Mouse (Mus musculus): ENCODE measurements at regions not wholly inside any gene's neighbourhood (a gene's known extent, or its start where the extent isn't known, plus 50 kb on each side); places are given as distances from the start of the nearest gene placed in this dataset.

DNA sequence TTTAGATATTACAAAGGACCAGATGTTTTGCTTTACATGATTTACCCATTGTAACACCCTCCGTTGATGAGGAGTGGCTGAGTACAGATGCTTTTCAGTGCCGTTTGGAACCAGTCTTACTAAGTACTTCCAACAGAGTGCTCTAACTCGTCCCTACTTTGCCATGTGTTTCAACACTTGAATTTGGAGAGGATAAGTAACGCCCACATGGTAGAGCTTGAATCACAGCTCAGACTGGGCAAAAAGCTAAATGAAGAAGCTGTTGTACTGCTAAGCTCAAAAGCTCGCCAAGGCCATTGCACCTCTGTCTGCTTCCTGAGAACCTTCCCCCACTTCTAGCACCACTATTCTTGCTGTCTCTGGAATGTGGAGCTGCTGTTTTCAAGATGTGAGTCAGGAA is 471.1 kb downstream of the Nfib start:
- no peak overlapping the region for H3K4me3 ChIP-seq (ENCODE audit: low read depth, low read length)
- DNase-seq (peak; percentile 20), ATAC-seq (peak; percentile 34; the same call in 1 of the 2 replicates)
- H3K36me3 ChIP-seq (ENCODE audit: insufficient read depth) = no peaks in the 10 kb centered on the region
- no peaks in the 10 kb centered on the region for H3K27me3 ChIP-seq (ENCODE audit: insufficient read depth, low read length)
- no peak for TF ChIP-seq CTCF (IDR thresholded peaks at IDR 0.05; ENCODE audit: low read depth)
- H3K4me1 ChIP-seq (ENCODE audit: insufficient read depth) = no peaks in the 10 kb centered on the region
- H3K9me3 ChIP-seq (ENCODE audit: low read length) = no peaks in the 10 kb centered on the region
- H3K9ac ChIP-seq = no peak overlapping the region
- no peak overlapping the region for H3K27ac ChIP-seq (ENCODE audit: low read depth, low read length)
- no peak overlapping the region for H3K4me2 ChIP-seq (ENCODE audit: low read depth)
- WGBS = 71% methylated on average over 5 of the region's 5 CpGs

DNA sequence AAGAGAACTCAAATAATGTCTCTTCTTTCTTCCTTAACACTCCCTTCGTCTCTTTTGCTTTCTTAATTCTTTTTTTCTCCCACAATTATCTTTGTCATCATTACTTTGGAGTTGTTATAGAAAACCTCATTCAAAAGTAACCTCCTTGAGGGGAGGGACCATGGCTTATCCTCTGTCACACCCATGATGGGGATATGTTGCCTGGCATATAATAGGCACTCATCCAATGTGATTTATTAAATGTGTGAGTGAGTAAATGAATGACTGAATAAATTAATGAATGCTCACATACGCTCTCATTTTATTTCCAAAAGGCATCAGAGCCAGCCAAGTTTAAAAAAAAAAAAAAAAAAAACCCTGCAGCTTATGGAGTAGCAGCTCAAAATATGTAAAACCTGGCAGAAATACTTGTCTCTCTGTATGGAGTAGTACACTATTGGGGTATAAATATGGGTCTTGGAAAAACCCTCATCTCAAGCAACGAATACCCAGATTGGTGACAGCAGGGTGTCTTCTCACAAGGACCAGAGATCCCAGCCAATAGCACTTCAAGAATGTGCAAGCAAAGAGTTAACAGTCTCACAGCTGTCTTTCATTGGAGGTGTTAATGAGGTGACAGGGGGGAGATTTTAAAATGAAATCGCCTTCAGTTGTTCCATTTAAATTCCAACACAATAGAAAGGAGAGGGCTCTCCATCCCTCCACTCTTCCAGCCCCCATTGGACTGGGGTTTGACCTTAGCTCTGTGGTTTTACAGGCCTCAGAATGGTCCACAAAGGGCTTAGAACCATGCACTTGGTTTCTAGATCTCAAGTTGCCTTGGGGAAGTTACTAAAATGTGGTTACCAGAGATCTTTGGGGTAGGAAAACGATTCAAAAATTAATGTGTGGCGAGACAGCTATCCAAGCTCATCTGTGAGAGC is 479.1 kb downstream of the Nfib start:
- 0 out of 2 replicates have a peak overlapping the region, but pooled peaks have one; percentile 35 for H3K27ac ChIP-seq (ENCODE audit: low read depth, low read length)
- no peak overlapping the region for H3K4me2 ChIP-seq (ENCODE audit: low read depth)
- TF ChIP-seq CTCF (IDR thresholded peaks at IDR 0.05; ENCODE audit: low read depth) = no peak
- H3K4me1 ChIP-seq (ENCODE audit: insufficient read depth) = no peaks in the 10 kb centered on the region
- no peaks in the 10 kb centered on the region for H3K36me3 ChIP-seq (ENCODE audit: insufficient read depth)
- 43% methylated on average over 6 of the region's 6 CpGs for WGBS
- DNase-seq (peak; percentile 46), ATAC-seq (peak; percentile 78)
- H3K27me3 ChIP-seq (ENCODE audit: insufficient read depth, low read length) = no peaks in the 10 kb centered on the region
- no peak overlapping the region for H3K9ac ChIP-seq
- H3K4me3 ChIP-seq (ENCODE audit: low read depth, low read length) = no peak overlapping the region
- H3K9me3 ChIP-seq (ENCODE audit: low read length) = no peaks in the 10 kb centered on the region

DNA sequence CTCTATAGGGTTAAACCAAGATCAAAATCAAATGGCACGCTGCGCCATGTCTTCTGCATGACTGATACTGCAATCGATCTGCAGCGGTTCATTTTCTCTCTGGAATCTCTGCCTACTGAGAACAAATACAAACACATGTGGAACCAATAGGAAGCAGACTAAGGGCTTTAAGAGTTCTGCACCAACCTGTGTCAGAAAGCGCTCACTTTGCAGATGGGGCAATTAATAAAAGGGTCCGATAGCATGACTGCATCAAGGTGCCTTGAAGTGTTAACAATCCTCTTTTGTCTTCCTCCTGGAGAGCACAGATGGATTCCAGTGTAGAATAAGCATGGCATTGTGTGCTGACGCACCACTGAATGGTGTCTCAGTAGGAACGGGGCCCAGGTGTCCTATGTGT is 484.8 kb downstream of the Nfib start:
- ATAC-seq = no peak
- TF ChIP-seq CTCF (IDR thresholded peaks at IDR 0.05; ENCODE audit: low read depth) = no peak
- no peak overlapping the region for H3K9ac ChIP-seq
- H3K4me3 ChIP-seq (ENCODE audit: low read depth, low read length) = no peak overlapping the region
- H3K27ac ChIP-seq (ENCODE audit: low read depth, low read length) = no peak overlapping the region
- no peaks in the 10 kb centered on the region for H3K4me1 ChIP-seq (ENCODE audit: insufficient read depth)
- no peaks in the 10 kb centered on the region for H3K9me3 ChIP-seq (ENCODE audit: low read length)
- no peak overlapping the region for H3K4me2 ChIP-seq (ENCODE audit: low read depth)
- WGBS = 29% methylated on average over 8 of the region's 8 CpGs
- H3K27me3 ChIP-seq (ENCODE audit: insufficient read depth, low read length) = no peaks in the 10 kb centered on the region
- no peak for DNase-seq
- no peaks in the 10 kb centered on the region for H3K36me3 ChIP-seq (ENCODE audit: insufficient read depth)

DNA sequence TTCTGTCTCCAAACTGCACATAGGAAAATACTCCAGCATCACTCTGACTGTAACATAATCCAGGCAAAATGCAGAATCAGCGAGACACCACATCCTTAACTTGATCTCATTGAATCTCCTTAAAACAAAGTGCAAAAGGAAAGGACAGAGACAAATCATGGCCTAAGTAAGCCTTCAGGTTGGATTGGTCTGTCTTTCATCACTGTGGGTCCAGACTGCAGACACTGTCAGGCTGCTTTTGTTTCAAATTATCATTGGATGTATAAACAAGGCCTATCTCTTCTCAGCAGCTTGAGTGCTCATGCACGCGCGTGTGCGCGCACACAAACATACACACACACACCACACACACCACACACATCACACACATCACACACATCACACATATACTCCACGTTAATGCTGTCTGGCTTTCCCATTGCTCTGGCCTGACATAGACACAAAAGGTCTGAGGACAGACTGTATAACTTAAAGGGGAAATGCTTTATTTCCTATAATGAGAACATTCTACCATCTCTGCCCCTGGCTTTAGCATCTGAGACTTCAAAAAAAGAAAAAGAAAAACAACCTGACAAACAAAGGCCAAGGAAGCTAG is 485.3 kb downstream of the Nfib start:
- Histone ChIP-seq H3K9me3 (ENCODE audit: low read length) (no peaks in the 10 kb centered on the region), H3K9ac (no peak overlapping the region), H3K27ac (ENCODE audit: low read depth, low read length) (no peak overlapping the region), H3K36me3 (ENCODE audit: insufficient read depth) (no peaks in the 10 kb centered on the region), H3K4me1 (ENCODE audit: insufficient read depth) (no peaks in the 10 kb centered on the region), H3K27me3 (ENCODE audit: insufficient read depth, low read length) (no peaks in the 10 kb centered on the region), H3K4me3 (ENCODE audit: low read depth, low read length) (no peak overlapping the region), H3K4me2 (ENCODE audit: low read depth) (no peak overlapping the region)
- no peak for TF ChIP-seq CTCF (IDR thresholded peaks at IDR 0.05; ENCODE audit: low read depth)
- no peak for DNase-seq
- WGBS = 78% methylated on average over 7 of the region's 7 CpGs
- ATAC-seq = no peak

DNA sequence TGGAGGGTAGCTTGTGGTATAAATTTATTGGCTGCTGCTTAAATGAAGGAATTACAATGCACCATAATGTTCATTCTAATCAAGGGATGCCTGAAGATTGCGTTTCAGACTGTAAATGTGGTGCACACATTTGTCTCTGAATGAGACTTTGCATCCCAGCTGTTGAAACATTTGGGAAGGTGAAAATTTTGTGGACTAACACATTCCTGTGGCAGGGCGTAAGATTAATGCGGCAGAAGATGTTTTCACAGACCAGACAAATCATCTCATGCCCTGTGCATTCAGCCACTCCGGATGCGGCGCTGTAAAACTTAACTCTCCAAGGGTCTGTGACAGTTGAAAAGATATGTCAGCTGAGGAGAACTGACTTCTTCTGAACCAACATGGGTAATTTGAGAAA is 486.9 kb downstream of the Nfib start:
- Histone ChIP-seq H3K4me2 (ENCODE audit: low read depth) (no peak overlapping the region), H3K27ac (ENCODE audit: low read depth, low read length) (no peak overlapping the region), H3K27me3 (ENCODE audit: insufficient read depth, low read length) (no peaks in the 10 kb centered on the region), H3K4me3 (ENCODE audit: low read depth, low read length) (no peak overlapping the region), H3K9ac (no peak overlapping the region), H3K4me1 (ENCODE audit: insufficient read depth) (no peaks in the 10 kb centered on the region), H3K9me3 (ENCODE audit: low read length) (no peaks in the 10 kb centered on the region), H3K36me3 (ENCODE audit: insufficient read depth) (no peaks in the 10 kb centered on the region)
- ATAC-seq (no peak), DNase-seq (no peak)
- WGBS = 84% methylated on average over 6 of the region's 6 CpGs
- TF ChIP-seq CTCF (IDR thresholded peaks at IDR 0.05; ENCODE audit: low read depth) = no peak

DNA sequence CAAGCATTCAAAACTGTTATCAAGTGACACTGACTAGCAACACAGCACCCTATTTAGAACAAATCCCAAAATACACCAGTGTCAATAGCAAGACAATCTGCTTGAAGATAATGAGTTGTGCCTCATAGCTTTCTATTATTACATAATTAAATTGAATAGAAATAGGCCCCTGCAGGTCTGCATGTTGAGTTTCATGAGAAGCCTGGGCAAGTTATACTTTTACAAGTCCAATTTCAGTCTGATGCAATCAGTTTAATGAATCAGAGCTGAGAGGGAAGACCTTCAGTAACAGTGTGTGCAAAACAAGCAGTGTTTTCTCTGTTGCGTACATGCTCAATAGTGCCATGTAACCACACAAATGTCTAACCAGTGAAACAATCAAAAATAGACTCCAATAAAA is 498.5 kb downstream of the Nfib start:
- Histone ChIP-seq H3K4me1 (ENCODE audit: insufficient read depth) (no peaks in the 10 kb centered on the region), H3K27me3 (ENCODE audit: insufficient read depth, low read length) (no peaks in the 10 kb centered on the region), H3K4me2 (ENCODE audit: low read depth) (no peak overlapping the region), H3K4me3 (ENCODE audit: low read depth, low read length) (no peak overlapping the region), H3K9ac (no peak overlapping the region), H3K9me3 (ENCODE audit: low read length) (no peaks in the 10 kb centered on the region), H3K27ac (ENCODE audit: low read depth, low read length) (no peak overlapping the region), H3K36me3 (ENCODE audit: insufficient read depth) (no peaks in the 10 kb centered on the region)
- DNase-seq (no peak), ATAC-seq (no peak)
- WGBS = 84% methylated on average over 1 of the region's 1 CpGs
- no peak for TF ChIP-seq CTCF (IDR thresholded peaks at IDR 0.05; ENCODE audit: low read depth)

DNA sequence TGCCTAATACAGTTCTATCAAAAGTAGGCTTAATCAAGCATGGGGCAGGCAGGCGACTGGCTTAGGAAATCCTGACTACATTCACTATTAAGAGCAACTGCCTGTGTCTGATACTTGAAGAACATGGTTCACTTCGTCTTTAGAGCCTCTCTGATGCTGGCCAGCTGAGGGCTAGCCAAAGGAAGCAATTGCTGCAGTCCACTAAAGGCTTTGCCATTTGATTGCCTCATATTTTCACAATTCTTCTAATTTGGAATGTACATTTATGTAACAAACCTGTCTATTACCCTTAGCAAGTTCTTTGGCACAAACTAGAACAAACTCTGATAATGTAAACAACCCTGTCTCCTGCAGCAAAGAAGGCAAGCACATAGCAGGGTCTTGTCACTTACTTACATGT is 505.2 kb downstream of the Nfib start:
- ATAC-seq (no peak), DNase-seq (no peak)
- no peaks in the 10 kb centered on the region for H3K9me3 ChIP-seq (ENCODE audit: low read length)
- no peak overlapping the region for H3K4me3 ChIP-seq (ENCODE audit: low read depth, low read length)
- H3K27ac ChIP-seq (ENCODE audit: low read depth, low read length) = no peak overlapping the region
- H3K9ac ChIP-seq = no peak overlapping the region
- no peaks in the 10 kb centered on the region for H3K27me3 ChIP-seq (ENCODE audit: insufficient read depth, low read length)
- H3K36me3 ChIP-seq (ENCODE audit: insufficient read depth) = no peaks in the 10 kb centered on the region
- no peak overlapping the region for H3K4me2 ChIP-seq (ENCODE audit: low read depth)
- TF ChIP-seq CTCF (IDR thresholded peaks at IDR 0.05; ENCODE audit: low read depth) = no peak
- no peaks in the 10 kb centered on the region for H3K4me1 ChIP-seq (ENCODE audit: insufficient read depth)
- 72% methylated on average over 2 of the region's 2 CpGs for WGBS
